Mouse (Mus musculus): ENCODE results near the gene 7420426K07Rik. TPM values are rescaled to one million over a fixed set of nuclear protein-coding genes. Genes with fewer than 3 reads are reported as not detected.

Gene 7420426K07Rik
- not detected for total RNA-seq (2021)
- long read RNA-seq, experiment 1 = 0 reads
- long read RNA-seq, experiment 2 = 0 reads

GRCm38 (mm10) chr9:98902819-98903218, at the start of gene 7420426K07Rik:
Gene 7420426K07Rik, plus strand, starts transcription at chr9:98903119.
- no peak for DNase-seq

GRCm38 (mm10) chr9:98856210-98856609, 46.7 kb upstream of the 7420426K07Rik start, which contains the start of gene Prr23a2:
Gene Prr23a2, plus strand, starts transcription at chr9:98856494.
- no peak for DNase-seq

GRCm38 (mm10) chr9:98863463-98863862, 39.5 kb upstream of the 7420426K07Rik start:
- DNase-seq = no peak

DNA sequence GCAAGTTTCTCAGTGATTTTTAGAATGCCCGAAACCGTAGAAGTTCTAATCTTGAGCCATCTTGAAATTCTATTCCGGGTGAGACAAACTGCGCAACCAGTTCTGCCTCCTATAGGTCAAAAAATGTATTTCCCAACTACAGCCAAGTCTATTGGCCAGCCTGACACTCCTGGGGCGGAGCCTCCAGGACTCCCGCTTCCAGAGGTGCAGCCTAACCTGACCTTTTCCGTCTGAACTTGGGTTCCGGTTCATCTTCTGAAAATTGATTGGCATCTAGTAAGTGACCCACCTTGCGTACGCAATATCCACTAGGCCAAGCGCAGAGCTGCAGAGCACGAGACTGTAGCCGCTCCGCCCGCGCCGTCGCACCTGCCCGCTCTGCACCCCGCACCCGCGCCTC, 38.3 kb upstream of the 7420426K07Rik start, which contains the start of gene Prr23a3:
TSS of gene Prr23a3 (plus strand) at position 197 of the 400 bp plus-strand sequence.
- no peak for DNase-seq

- no peak for DNase-seq
These were observed 1.4 kb upstream of the 7420426K07Rik start for GRCm38 (mm10) chr9:98901486-98901885.

- no peak for DNase-seq
These were observed 18.0 kb downstream of the 7420426K07Rik start for GRCm38 (mm10) chr9:98920629-98921523.

GRCm38 (mm10) chr9:98923119-98923518, 20.2 kb downstream of the 7420426K07Rik start:
- DNase-seq = no peak

DNA sequence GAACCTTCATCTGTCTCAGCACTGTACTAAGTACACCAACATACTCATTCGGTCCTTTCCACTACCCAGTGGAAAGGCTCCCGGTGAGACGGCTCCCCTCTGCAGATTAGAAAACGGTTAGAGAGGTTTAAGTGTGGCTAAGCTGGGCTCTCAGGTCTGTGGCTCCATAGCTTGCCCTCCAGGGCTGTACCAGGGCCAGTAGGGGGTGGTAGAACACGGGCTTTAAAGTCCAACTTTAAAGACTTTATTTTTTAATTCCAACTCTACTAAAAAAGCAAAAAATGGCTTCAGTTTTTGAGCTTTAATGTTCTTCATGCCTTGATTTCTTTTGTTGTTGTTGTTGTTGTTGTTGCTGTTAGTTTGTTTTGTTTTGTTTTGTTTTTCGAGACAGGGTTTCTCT, 21.3 kb downstream of the 7420426K07Rik start:
- DNase-seq = no peak

- no peak for DNase-seq
These were observed 26.6 kb downstream of the 7420426K07Rik start for GRCm38 (mm10) chr9:98929496-98929895.

DNA sequence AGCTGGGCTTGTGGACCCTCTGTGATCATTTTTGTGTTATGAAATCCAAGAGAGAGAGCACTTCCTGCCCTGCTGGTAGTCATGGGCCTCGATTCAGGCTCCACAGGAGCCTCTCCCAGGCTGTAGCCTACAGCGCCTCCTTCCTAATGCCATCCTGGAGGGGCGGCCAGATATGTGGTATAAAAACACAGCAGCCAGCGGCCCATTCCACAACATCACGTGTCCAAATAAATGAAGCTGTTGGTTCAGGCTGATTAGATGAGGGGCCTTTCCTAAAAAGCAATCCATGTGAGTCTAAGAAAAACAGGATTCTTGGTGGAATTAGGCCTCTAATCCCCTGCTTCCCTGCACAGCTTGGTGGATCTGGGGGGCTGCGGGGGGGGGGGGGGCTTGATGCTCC, 30.0 kb downstream of the 7420426K07Rik start:
- no peak for DNase-seq

- no peak for DNase-seq
These were observed 32.4 kb downstream of the 7420426K07Rik start for GRCm38 (mm10) chr9:98935190-98935909.

- DNase-seq = no peak
These were observed 36.4 kb downstream of the 7420426K07Rik start for GRCm38 (mm10) chr9:98939290-98939689.

DNA sequence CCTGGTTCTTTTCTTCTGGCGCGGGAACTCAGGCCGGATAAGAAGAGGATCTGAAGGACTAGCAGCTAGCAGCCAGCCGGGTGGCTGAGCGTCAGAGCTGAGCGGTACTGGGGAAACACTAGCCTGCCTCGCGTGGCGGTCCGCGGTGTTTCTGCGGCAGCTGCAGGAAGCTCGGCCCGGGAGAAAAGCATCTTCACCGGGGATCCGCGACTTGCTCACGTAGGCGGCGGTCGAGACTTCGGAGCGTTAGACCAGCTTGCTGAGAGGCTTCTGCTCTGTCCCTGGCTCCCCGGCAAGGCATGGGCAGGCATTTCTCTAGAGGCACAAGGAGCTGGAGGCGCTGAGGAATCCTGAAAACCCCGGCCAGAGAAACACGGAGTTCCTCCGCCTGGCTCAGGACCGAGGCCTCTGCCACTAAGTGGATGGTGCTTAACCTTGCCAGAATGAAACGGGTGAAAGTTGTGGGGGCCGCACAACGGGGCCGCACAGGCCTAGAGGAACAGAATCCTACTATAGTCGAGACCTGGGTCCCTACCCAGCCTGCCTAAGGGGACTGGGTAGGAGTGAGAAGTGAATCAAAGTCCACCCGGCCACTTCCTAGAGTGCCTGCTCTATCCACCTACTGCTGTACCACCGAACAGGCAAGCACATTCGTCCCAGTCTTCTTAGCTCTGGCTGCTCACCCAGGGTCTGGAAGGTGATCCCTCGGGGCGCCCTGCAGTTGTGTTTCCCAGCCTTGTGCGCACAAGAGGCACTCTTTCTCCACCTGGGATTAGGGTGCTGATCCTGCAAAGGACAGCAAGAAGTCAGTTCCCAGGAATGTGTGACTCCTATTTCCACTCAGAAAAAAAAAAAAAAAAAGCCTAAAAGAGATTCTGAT, 49.5 kb downstream of the 7420426K07Rik start:
- DNase-seq = no peak

GRCm38 (mm10) chr9:98953291-98953690, 50.4 kb downstream of the 7420426K07Rik start:
- no peak for DNase-seq

DNA sequence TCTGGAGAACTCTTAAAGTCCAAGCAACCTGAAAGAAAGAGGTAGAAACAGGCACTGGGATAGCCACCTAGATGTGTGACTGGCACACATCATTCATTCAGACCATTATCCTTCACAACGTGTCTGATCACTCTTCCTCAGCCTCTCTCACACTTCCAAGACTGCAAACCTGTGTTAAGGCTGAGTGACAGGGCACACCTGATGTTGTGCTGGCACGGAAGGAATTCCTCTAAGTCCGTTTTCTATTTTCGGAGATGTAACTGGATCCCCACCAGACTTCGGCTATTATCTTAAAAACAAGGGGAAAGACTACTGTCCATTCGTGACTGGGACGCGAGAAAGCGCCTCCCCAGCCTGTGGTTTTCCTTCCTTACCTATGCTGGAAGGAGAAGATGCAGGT, 50.9 kb downstream of the 7420426K07Rik start:
- no peak for DNase-seq

Other genes starting within 250 kb of the 7420426K07Rik start
- not detected for gene Prr23a1, start 60.6 kb upstream of the 7420426K07Rik start, total RNA-seq (2021)
- gene Prr23a2, start 46.6 kb upstream of the 7420426K07Rik start, total RNA-seq (2021) = not detected
- gene Prr23a3, start 38.4 kb upstream of the 7420426K07Rik start, total RNA-seq (2021) = not detected
- under 1 TPM in 1 of 2 experiments, not detected in 1; 0.27 TPM for gene Foxl2, start 52.2 kb downstream of the 7420426K07Rik start, total RNA-seq (2021)
- gene Faim, start 83.3 kb downstream of the 7420426K07Rik start, total RNA-seq (2021) = 1 to 10 TPM; 2.2 to 2.9 TPM
- gene Gm1123, start 132.6 kb downstream of the 7420426K07Rik start, total RNA-seq (2021) = not detected
- 1 to 10 TPM; 3.8 to 5.0 TPM for gene Pik3cb, start 237.5 kb downstream of the 7420426K07Rik start, total RNA-seq (2021)

Data from gastrocnemius, postnatal 25 days (tissue).